Mouse (Mus musculus): ENCODE results near the gene Sp1.

GRCm38 (mm10) chr15:102432046-102432445 lies 26.1 kb downstream of the Sp1 start:
- no peak for TF ChIP-seq CTCF (IDR thresholded peaks at IDR 0.05; ENCODE audit: borderline replicate concordance, insufficient read depth, low read depth, low read length)
- TF ChIP-seq POLR2A (IDR thresholded peaks at IDR 0.05; ENCODE audit: borderline replicate concordance, insufficient read depth, low read length), result no peak
